Mouse (Mus musculus): ENCODE measurements around the gene Vps13d. TPM values are rescaled to one million over a fixed set of nuclear protein-coding genes. Genes with fewer than 3 reads are reported as not detected.
A peak's percentile ranks its signal among the peaks of the same experiment; 100 is the strongest.

The Vps13d gene
- polyA plus RNA-seq, 1 experiment from 2014 or later: 14.2 TPM

GRCm38 (mm10) chr4:144996996-144997820, 197.6 kb downstream of the Vps13d start:
- WGBS: 46% methylated on average over 6 of the region's 6 CpGs
- no peak overlapping the region for H3K27ac ChIP-seq (replicated peaks; ENCODE audit: low read depth, low read length)
- peaks cover 35% of the 10 kb centered on the region for H3K4me1 ChIP-seq (ENCODE audit: control insufficient read depth, insufficient read depth, low read length)
- no peak overlapping the region for H3K4me2 ChIP-seq (ENCODE audit: low read depth, severe bottlenecking)
- H3K9me3 ChIP-seq (ENCODE audit: control insufficient read depth, low read length): no peaks in the 10 kb centered on the region
- H3K36me3 ChIP-seq (ENCODE audit: control insufficient read depth, insufficient read depth, low read length): no peaks in the 10 kb centered on the region
- H3K9ac ChIP-seq (ENCODE audit: low read length): no peak overlapping the region
- ATAC-seq (ENCODE audit: insufficient number of reproducible peaks, low FRiP score, low TSS enrichment, low read depth) (no peak), DNase-seq (ENCODE audit: low spot score) (no peak)
- H3K4me3 ChIP-seq (ENCODE audit: low read depth, low read length): no peak overlapping the region
- no peaks in the 10 kb centered on the region for H3K27me3 ChIP-seq (ENCODE audit: control insufficient read depth, insufficient read depth, low read length)

GRCm38 (mm10) chr4:144995826-144996225, 199.0 kb downstream of the Vps13d start:
- H3K27me3 ChIP-seq (ENCODE audit: control insufficient read depth, insufficient read depth, low read length): no peaks in the 10 kb centered on the region
- no peaks in the 10 kb centered on the region for H3K36me3 ChIP-seq (ENCODE audit: control insufficient read depth, insufficient read depth, low read length)
- 62% methylated on average over 1 of the region's 1 CpGs for WGBS
- no peak overlapping the region for H3K27ac ChIP-seq (replicated peaks; ENCODE audit: low read depth, low read length)
- ATAC-seq (ENCODE audit: insufficient number of reproducible peaks, low FRiP score, low TSS enrichment, low read depth) (no peak), DNase-seq (ENCODE audit: low spot score) (no peak)
- no peak overlapping the region for H3K4me3 ChIP-seq (ENCODE audit: low read depth, low read length)
- no peak overlapping the region for H3K4me2 ChIP-seq (ENCODE audit: low read depth, severe bottlenecking)
- H3K4me1 ChIP-seq (ENCODE audit: control insufficient read depth, insufficient read depth, low read length): peaks cover 37% of the 10 kb centered on the region
- no peak overlapping the region for H3K9ac ChIP-seq (ENCODE audit: low read length)
- no peaks in the 10 kb centered on the region for H3K9me3 ChIP-seq (ENCODE audit: control insufficient read depth, low read length)

GRCm38 (mm10) chr4:144993047-144993917, 201.5 kb downstream of the Vps13d start:
- Histone ChIP-seq H3K4me1 (ENCODE audit: control insufficient read depth, insufficient read depth, low read length) (peaks cover 32% of the 10 kb centered on the region), H3K9me3 (ENCODE audit: control insufficient read depth, low read length) (no peaks in the 10 kb centered on the region), H3K36me3 (ENCODE audit: control insufficient read depth, insufficient read depth, low read length) (no peaks in the 10 kb centered on the region), H3K27me3 (ENCODE audit: control insufficient read depth, insufficient read depth, low read length) (no peaks in the 10 kb centered on the region), H3K9ac (ENCODE audit: low read length) (no peak overlapping the region), H3K4me3 (ENCODE audit: low read depth, low read length) (no peak overlapping the region), H3K27ac (replicated peaks; ENCODE audit: low read depth, low read length) (no peak overlapping the region), H3K4me2 (ENCODE audit: low read depth, severe bottlenecking) (no peak overlapping the region)
- WGBS: 51% methylated on average over 9 of the region's 9 CpGs
- ATAC-seq (ENCODE audit: insufficient number of reproducible peaks, low FRiP score, low TSS enrichment, low read depth) (no peak), DNase-seq (ENCODE audit: low spot score) (no peak)

GRCm38 (mm10) chr4:144992413-144992812, 202.4 kb downstream of the Vps13d start:
- no peaks in the 10 kb centered on the region for H3K9me3 ChIP-seq (ENCODE audit: control insufficient read depth, low read length)
- no peak overlapping the region for H3K4me2 ChIP-seq (ENCODE audit: low read depth, severe bottlenecking)
- H3K4me3 ChIP-seq (ENCODE audit: low read depth, low read length): no peak overlapping the region
- H3K27ac ChIP-seq (replicated peaks; ENCODE audit: low read depth, low read length): no peak overlapping the region
- no peaks in the 10 kb centered on the region for H3K36me3 ChIP-seq (ENCODE audit: control insufficient read depth, insufficient read depth, low read length)
- peaks cover 27% of the 10 kb centered on the region for H3K4me1 ChIP-seq (ENCODE audit: control insufficient read depth, insufficient read depth, low read length)
- no peak for DNase-seq (ENCODE audit: low spot score)
- H3K27me3 ChIP-seq (ENCODE audit: control insufficient read depth, insufficient read depth, low read length): no peaks in the 10 kb centered on the region
- H3K9ac ChIP-seq (ENCODE audit: low read length): no peak overlapping the region
- ATAC-seq (ENCODE audit: insufficient number of reproducible peaks, low FRiP score, low TSS enrichment, low read depth): no peak
- 30% methylated on average over 3 of the region's 3 CpGs for WGBS

GRCm38 (mm10) chr4:144988443-144989206, 206.2 kb downstream of the Vps13d start:
- Histone ChIP-seq H3K4me2 (ENCODE audit: low read depth, severe bottlenecking) (no peak overlapping the region), H3K27ac (replicated peaks; ENCODE audit: low read depth, low read length) (no peak overlapping the region; the same call in none of the 2 replicates), H3K36me3 (ENCODE audit: control insufficient read depth, insufficient read depth, low read length) (no peaks in the 10 kb centered on the region), H3K9ac (ENCODE audit: low read length) (no peak overlapping the region), H3K4me1 (ENCODE audit: control insufficient read depth, insufficient read depth, low read length) (peaks cover 28% of the 10 kb centered on the region), H3K4me3 (ENCODE audit: low read depth, low read length) (no peak overlapping the region), H3K27me3 (ENCODE audit: control insufficient read depth, insufficient read depth, low read length) (no peaks in the 10 kb centered on the region), H3K9me3 (ENCODE audit: control insufficient read depth, low read length) (no peaks in the 10 kb centered on the region)
- 25% methylated on average over 5 of the region's 5 CpGs for WGBS
- no peak; the same call in 1 of the 2 replicates for ATAC-seq (ENCODE audit: insufficient number of reproducible peaks, low FRiP score, low TSS enrichment, low read depth)
- DNase-seq (ENCODE audit: low spot score): peak; percentile 61

- no peaks in the 10 kb centered on the region for H3K27me3 ChIP-seq (ENCODE audit: control insufficient read depth, insufficient read depth, low read length)
- H3K4me2 ChIP-seq (ENCODE audit: low read depth, severe bottlenecking): no peak overlapping the region
- H3K27ac ChIP-seq (replicated peaks; ENCODE audit: low read depth, low read length): no peak overlapping the region
- ATAC-seq (ENCODE audit: insufficient number of reproducible peaks, low FRiP score, low TSS enrichment, low read depth) (no peak), DNase-seq (ENCODE audit: low spot score) (no peak)
- H3K36me3 ChIP-seq (ENCODE audit: control insufficient read depth, insufficient read depth, low read length): no peaks in the 10 kb centered on the region
- no peak overlapping the region for H3K9ac ChIP-seq (ENCODE audit: low read length)
- peaks cover 22% of the 10 kb centered on the region for H3K4me1 ChIP-seq (ENCODE audit: control insufficient read depth, insufficient read depth, low read length)
- WGBS: 91% methylated on average over 7 of the region's 7 CpGs
- no peaks in the 10 kb centered on the region for H3K9me3 ChIP-seq (ENCODE audit: control insufficient read depth, low read length)
- no peak overlapping the region for H3K4me3 ChIP-seq (ENCODE audit: low read depth, low read length)
Measured at GRCm38 (mm10) chr4:144986016-144986805, 208.6 kb downstream of the Vps13d start.

GRCm38 (mm10) chr4:144983821-144984371, 210.9 kb downstream of the Vps13d start:
- peaks cover 21% of the 10 kb centered on the region for H3K4me1 ChIP-seq (ENCODE audit: control insufficient read depth, insufficient read depth, low read length)
- no peak overlapping the region for H3K27ac ChIP-seq (replicated peaks; ENCODE audit: low read depth, low read length)
- H3K36me3 ChIP-seq (ENCODE audit: control insufficient read depth, insufficient read depth, low read length): no peaks in the 10 kb centered on the region
- no peaks in the 10 kb centered on the region for H3K27me3 ChIP-seq (ENCODE audit: control insufficient read depth, insufficient read depth, low read length)
- H3K4me2 ChIP-seq (ENCODE audit: low read depth, severe bottlenecking): no peak overlapping the region
- no peaks in the 10 kb centered on the region for H3K9me3 ChIP-seq (ENCODE audit: control insufficient read depth, low read length)
- WGBS: 65% methylated on average over 8 of the region's 8 CpGs
- no peak overlapping the region for H3K9ac ChIP-seq (ENCODE audit: low read length)
- H3K4me3 ChIP-seq (ENCODE audit: low read depth, low read length): no peak overlapping the region
- ATAC-seq (ENCODE audit: insufficient number of reproducible peaks, low FRiP score, low TSS enrichment, low read depth): no peak
- DNase-seq (ENCODE audit: low spot score): no peak
